Mouse (Mus musculus) bone marrow macrophage, adult 2 months (primary cell): Measurements from ENCODE around the gene Cpa3.

Source experiments
- CTCF ChIP-seq: IDR thresholded peaks from 2 replicates; pipeline ENCODE4 v1.5.1; 2012; ENCODE audit warnings: low read depth, mild to moderate bottlenecking, low read length, moderate library complexity
- POLR2A ChIP-seq: IDR thresholded peaks from 2 replicates; pipeline ENCODE4 v1.6.1; 2012; ENCODE audit warnings: mild to moderate bottlenecking, low read depth, low read length, borderline replicate concordance

GRCm38 (mm10) chr3:20236965-20237364 lies 5.0 kb downstream of the Cpa3 start:
- TF ChIP-seq CTCF (no peak), POLR2A (no peak)
